9 mouse cellular contexts compared by ENCODE assay signal in the genomic region with DNA sequence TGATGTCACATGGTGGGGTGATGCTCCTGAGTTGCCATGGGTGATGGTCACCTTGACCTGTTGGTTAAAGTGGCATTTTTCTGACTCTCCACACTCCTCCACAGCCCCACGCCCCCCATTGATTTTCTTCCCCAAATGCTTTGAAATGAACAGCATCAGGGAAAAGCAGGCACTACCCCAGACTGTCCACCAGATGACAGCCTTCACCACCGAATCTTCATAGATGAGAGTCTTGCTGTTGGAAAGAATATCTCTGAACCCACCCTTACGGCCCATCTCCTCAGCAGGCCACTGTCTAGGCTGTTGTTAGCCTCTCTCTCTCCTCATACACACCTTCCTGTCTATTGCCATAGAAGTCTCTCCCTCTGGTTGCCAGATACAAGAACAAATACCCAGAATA.
DNase-seq lines count a peak whose midpoint lies in the region; ATAC-seq and TF ChIP-seq lines count a peak whose summit lies in the region.
"Had no signal": no experiment of that assay in that cellular context is flagged by ENCODE, and none has a peak within 500 bp of the region (broad histone marks: within the 10 kb centered on the region; RNA-seq: fewer than 3 reads in every experiment).

No protein-coding gene starts in this region.

- H3K9ac ChIP-seq in kidney, postnatal 0 days (ENCODE audit: low read depth, low read length), result no peak overlapping the region
- no peak overlapping the region for H3K9ac ChIP-seq in hindbrain, embryonic 12.5 days
- H3K9ac ChIP-seq: limb, embryonic 13.5 days had no signal

- H3K27ac ChIP-seq in kidney, postnatal 0 days, result no peak overlapping the region
- H3K27ac ChIP-seq in hindbrain, embryonic 12.5 days, result no peak overlapping the region
- H3K27ac ChIP-seq: limb, embryonic 13.5 days had no signal

- 26% methylated on average over 3 of the region's 3 CpGs for WGBS in kidney, postnatal 0 days
- WGBS in hindbrain, embryonic 12.5 days, result 43% methylated on average over 3 of the region's 3 CpGs

- ATAC-seq in kidney, postnatal 0 days (replicated peaks; ENCODE audit: low FRiP score, low read depth), result no peak
- 0 out of 2 replicates have a peak, but pooled peaks have one; percentile 7 for ATAC-seq in hindbrain, embryonic 12.5 days (ENCODE audit: low FRiP score)
- ATAC-seq in cerebellum, adult (ENCODE audit: insufficient number of reproducible peaks, low FRiP score, low TSS enrichment), result no peak

- no peaks in the 10 kb centered on the region for H3K27me3 ChIP-seq in kidney, postnatal 0 days (ENCODE audit: insufficient read depth, low read length)
- peaks cover 20% of the 10 kb centered on the region for H3K27me3 ChIP-seq in hindbrain, embryonic 12.5 days

- no peak overlapping the region for H3K4me2 ChIP-seq in kidney, postnatal 0 days (ENCODE audit: low read length)
- no peak overlapping the region for H3K4me2 ChIP-seq in hindbrain, embryonic 12.5 days (replicated peaks)
- H3K4me2 ChIP-seq: limb, embryonic 13.5 days had no signal

- H3K9me3 ChIP-seq in kidney, postnatal 0 days (replicated peaks; ENCODE audit: low read length), result no peaks in the 10 kb centered on the region
- no peaks in the 10 kb centered on the region for H3K9me3 ChIP-seq in hindbrain, embryonic 12.5 days (replicated peaks)
- H3K9me3 ChIP-seq: limb, embryonic 13.5 days had no signal

- no peak for TF ChIP-seq POLR2A in brain, embryonic 14.5 days (IDR thresholded peaks at IDR 0.05; ENCODE audit: borderline replicate concordance, extremely low read depth, insufficient read depth, insufficient read length, poor library complexity, severe bottlenecking)

- H3K4me3 ChIP-seq in kidney, postnatal 0 days (replicated peaks; ENCODE audit: low read depth, low read length), result no peak overlapping the region
- H3K4me3 ChIP-seq in hindbrain, embryonic 12.5 days, result no peak overlapping the region
- H3K4me3 ChIP-seq: limb, embryonic 13.5 days had no signal

- H3K4me1 ChIP-seq in kidney, postnatal 0 days (replicated peaks; ENCODE audit: insufficient read depth, low read length), result no peaks in the 10 kb centered on the region
- peaks cover 6% of the 10 kb centered on the region for H3K4me1 ChIP-seq in hindbrain, embryonic 12.5 days

- peak; percentile 73 for DNase-seq in kidney, postnatal 0 days (ENCODE audit: low spot score)
- DNase-seq in kidney, adult 18-20 months, result no peak
- DNase-seq in urinary bladder, postnatal 25 days (ENCODE audit: low spot score), result peak; percentile 29
- DNase-seq in urinary bladder, adult 18-20 months (ENCODE audit: low spot score in 2 of 2), result no peak
- DNase-seq in brain, embryonic 14.5 days (ENCODE audit: low read depth), result peak; percentile 70
- peak; percentile 9 for DNase-seq in thymus, postnatal 0 days (ENCODE audit: low spot score)

- H3K36me3 ChIP-seq in kidney, postnatal 0 days (ENCODE audit: insufficient read depth, low read length), result no peaks in the 10 kb centered on the region
- no peaks in the 10 kb centered on the region for H3K36me3 ChIP-seq in hindbrain, embryonic 12.5 days
- H3K36me3 ChIP-seq: limb, embryonic 13.5 days had no signal

- TF ChIP-seq CTCF in kidney, postnatal 0 days (IDR thresholded peaks at IDR 0.05; ENCODE audit: low read depth), result peak; percentile 90
- TF ChIP-seq CTCF in brain, embryonic 14.5 days (IDR thresholded peaks at IDR 0.05; ENCODE audit: borderline replicate concordance, extremely low read depth, insufficient read depth, insufficient read length), result peak; percentile 88

Comparison
In these comparisons a context has a peak if more than half of its experiments do, and no peak if none do; other contexts are left out.
1. DNase-seq: peak in kidney, postnatal 0 days (single experiment), urinary bladder, postnatal 25 days (single experiment), brain, embryonic 14.5 days (single experiment) and thymus, postnatal 0 days (single experiment); none in kidney, adult 18-20 months (single experiment) and urinary bladder, adult 18-20 months (0 of 2).